7 mouse cellular contexts compared by ENCODE assay signal in genomic region chr11:98740393-98741050, GRCm38 (mm10). TPM values are rescaled to one million over a fixed set of nuclear protein-coding genes. Genes with fewer than 3 reads are reported as not detected.
DNase-seq lines count a peak whose midpoint lies in the region; ATAC-seq and TF ChIP-seq lines count a peak whose summit lies in the region.

TSS of gene Thra (plus strand) at chr11:98740638.

- peak; percentile 78 for DNase-seq in cerebellum, adult 9-10 months
- DNase-seq in frontal cortex, adult 2 months (ENCODE audit: extremely low spot score in 1 of 2, low spot score in 1 of 2), result peak in 1 of 2 experiments; percentile 75
- peak; percentile 72 for DNase-seq in hindbrain, embryonic 10.5 days (ENCODE audit: low spot score)
- peak; percentile 78 to 80 for DNase-seq in layer of hippocampus, postnatal 14 days (ENCODE audit: low spot score in 2 of 2)
- peak; percentile 86 for DNase-seq in lung, postnatal 0 days (ENCODE audit: low spot score)
- DNase-seq in right cerebral cortex, adult 2 months (ENCODE audit: low spot score in 2 of 2), result peak; percentile 69 to 76

- H3K9ac ChIP-seq in lung, postnatal 0 days (replicated peaks; ENCODE audit: low read depth), result peak within 1 kb of the TSS; percentile 95

- no peak for TF ChIP-seq EP300 in lung, postnatal 0 days (IDR thresholded peaks at IDR 0.05)

- H3K27me3 ChIP-seq in hindbrain, embryonic 10.5 days (ENCODE audit: insufficient read depth, poor library complexity, severe bottlenecking), result 0 out of 2 replicates have a peak, but pooled peaks cover 3% of the 10 kb centered on the region
- no peaks in the 10 kb centered on the region for H3K27me3 ChIP-seq in lung, postnatal 0 days (replicated peaks; ENCODE audit: insufficient read depth, low read length)

- under 1% methylated on average over 22 of the region's 22 CpGs for WGBS in hindbrain, embryonic 10.5 days
- under 1% methylated on average over 22 of the region's 22 CpGs for WGBS in lung, postnatal 0 days

- no peak; the same call in 1 of the 2 replicates for TF ChIP-seq CTCF in lung, postnatal 0 days (IDR thresholded peaks at IDR 0.05)

- H3K4me1 ChIP-seq in hindbrain, embryonic 10.5 days (replicated peaks), result peaks cover 76% of the 10 kb centered on the region
- H3K4me1 ChIP-seq in lung, postnatal 0 days (ENCODE audit: insufficient read depth, low read depth, low read length), result peaks cover 32% of the 10 kb centered on the region

- peak within 1 kb of the TSS; percentile 99 for H3K27ac ChIP-seq in hindbrain, embryonic 10.5 days
- H3K27ac ChIP-seq in lung, postnatal 0 days (ENCODE audit: low read length), result peak within 1 kb of the TSS; percentile 98

- peak within 1 kb of the TSS; percentile 91 for H3K4me2 ChIP-seq in lung, postnatal 0 days (replicated peaks; ENCODE audit: low read depth, low read length)

- no peaks in the 10 kb centered on the region for H3K36me3 ChIP-seq in hindbrain, embryonic 10.5 days
- no peaks in the 10 kb centered on the region for H3K36me3 ChIP-seq in lung, postnatal 0 days (ENCODE audit: insufficient read depth, low read length)

- peak; percentile 24 for ATAC-seq in activated CD4-positive, CD25-positive, alpha-beta regulatory T cell, adult 4 months
- ATAC-seq in lung, postnatal 0 days, result peak; percentile 59

- H3K9me3 ChIP-seq in hindbrain, embryonic 10.5 days, result no peaks in the 10 kb centered on the region
- no peaks in the 10 kb centered on the region for H3K9me3 ChIP-seq in lung, postnatal 0 days (ENCODE audit: low read length)

- H3K4me3 ChIP-seq in hindbrain, embryonic 10.5 days, result peak within 1 kb of the TSS; percentile 83
- peak within 1 kb of the TSS; percentile 99 for H3K4me3 ChIP-seq in lung, postnatal 0 days (ENCODE audit: low read depth, low read length)

RNA-seq across cellular contexts. Expression of gene Thra, which starts in this region (rescaled TPM):
- 1 to 10 TPM; 1.4 to 3.5 TPM for polyA plus RNA-seq in activated CD4-positive, CD25-positive, alpha-beta regulatory T cell, adult 4 months (2017; shearing (Covaris generic))
- polyA plus RNA-seq in frontal cortex, adult 2 months (2012; rRNA removed), result 770 and 851 TPM in 2 replicates
- 12.8 and 22.2 TPM in 2 replicates for polyA plus RNA-seq in hindbrain, embryonic 10.5 days (2016; fragmentation: Nextera tagmentation; extraction: Ambion mirVana)
- total RNA-seq in layer of hippocampus, postnatal 14 days (2021), result 1,000 to 10,000 TPM; 1,264 to 1,291 TPM
- 38.1 and 40.5 TPM in 2 replicates for polyA plus RNA-seq in lung, postnatal 0 days (2015; fragmentation: Nextera tagmentation; extraction: Ambion mirVana)

Comparison
In these comparisons a context has a peak if more than half of its experiments do, and no peak if none do; other contexts are left out.
1. RNA of gene Thra (polyA plus RNA-seq): 770 to 851 TPM in frontal cortex, adult 2 months; 38.1 to 40.5 TPM in lung, postnatal 0 days, 12.8 to 22.2 TPM in hindbrain, embryonic 10.5 days and 1.4 to 3.5 TPM in activated CD4-positive, CD25-positive, alpha-beta regulatory T cell, adult 4 months; every median in the first group is over 10 times any median in the second.